Mouse (Mus musculus) gastrocnemius, adult 18-20 months (tissue): ENCODE measurements around the gene Dbp. TPM values are rescaled to one million over a fixed set of nuclear protein-coding genes. Genes with fewer than 3 reads are reported as not detected.
A peak's percentile ranks its signal among the peaks of the same experiment; 100 is the strongest.

Experiments
- DNase-seq: peaks from one replicate; pipeline ENCODE4 v3.0.0; 2021; ENCODE audit warnings: low spot score
- total RNA-seq, 2 experiments: library from RNA; stranded (reverse); gene quantifications; 2 replicates each; pipeline ENCODE4 v1.2.3; 2021

Gene Dbp
- total RNA-seq, 2 experiments from 2014 or later, result 19.4 to 22.9 TPM

GRCm38 (mm10) chr7:45711316-45712021 is 6.6 kb downstream of the Dbp start:
- no peak for DNase-seq

GRCm38 (mm10) chr7:45712022-45712757 is 7.3 kb downstream of the Dbp start:
- no peak for DNase-seq

GRCm38 (mm10) chr7:45713396-45713795 is 8.5 kb downstream of the Dbp start:
- DNase-seq, result no peak

GRCm38 (mm10) chr7:45713881-45714520 is 9.1 kb downstream of the Dbp start:
- DNase-seq, result no peak

- DNase-seq, result no peak
These were observed 9.8 kb downstream of the Dbp start for GRCm38 (mm10) chr7:45714630-45715089.

- DNase-seq, result peak; percentile 97
These were observed 10.3 kb downstream of the Dbp start, which contains the start of gene Rpl18 for GRCm38 (mm10) chr7:45715090-45715708. TSS of gene Rpl18 (plus strand) at chr7:45715457.

- DNase-seq, result no peak
These were observed 11.0 kb downstream of the Dbp start for GRCm38 (mm10) chr7:45715741-45716459.

GRCm38 (mm10) chr7:45716460-45716857 is 11.6 kb downstream of the Dbp start:
- no peak for DNase-seq

GRCm38 (mm10) chr7:45716952-45717917 is 12.3 kb downstream of the Dbp start:
- no peak for DNase-seq

- DNase-seq, result peak; percentile 98
These were observed 13.0 kb downstream of the Dbp start, which contains the start of gene Sphk2 for GRCm38 (mm10) chr7:45717918-45718297. TSS of gene Sphk2 (minus strand) at chr7:45718002.

GRCm38 (mm10) chr7:45718331-45718730 is 13.4 kb downstream of the Dbp start:
- DNase-seq, result no peak

GRCm38 (mm10) chr7:45719180-45719579 is 14.3 kb downstream of the Dbp start:
- no peak for DNase-seq

GRCm38 (mm10) chr7:45719738-45720412 is 15.0 kb downstream of the Dbp start:
- DNase-seq, result no peak

- no peak for DNase-seq
These were observed 15.7 kb downstream of the Dbp start, which contains the start of gene Fam83e for GRCm38 (mm10) chr7:45720413-45721233. TSS of gene Fam83e (plus strand) at chr7:45721212.

- DNase-seq, result no peak
These were observed 16.3 kb downstream of the Dbp start for GRCm38 (mm10) chr7:45721234-45721571.

- DNase-seq, result no peak
These were observed 16.9 kb downstream of the Dbp start for GRCm38 (mm10) chr7:45721642-45722347.

- DNase-seq, result no peak
These were observed 17.4 kb downstream of the Dbp start for GRCm38 (mm10) chr7:45722348-45722713.

- no peak for DNase-seq
These were observed 18.4 kb downstream of the Dbp start for GRCm38 (mm10) chr7:45723301-45723700.
